Mouse (Mus musculus) adrenal gland, postnatal 25 days (tissue): ENCODE data around the gene Il2rb. TPM values are rescaled to one million over a fixed set of nuclear protein-coding genes. Genes with fewer than 3 reads are reported as not detected.

Experiments
- DNase-seq: peaks from one replicate; pipeline ENCODE4 v3.0.0; 2021; ENCODE audit warnings: mixed read lengths
- total RNA-seq: library from RNA; stranded (reverse); gene quantifications from 2 replicates; pipeline ENCODE4 v1.2.3, GENCODE M21; 2021

Il2rb gene
- total RNA-seq, 1 experiment from 2014 or later = 0.58 TPM

DNA sequence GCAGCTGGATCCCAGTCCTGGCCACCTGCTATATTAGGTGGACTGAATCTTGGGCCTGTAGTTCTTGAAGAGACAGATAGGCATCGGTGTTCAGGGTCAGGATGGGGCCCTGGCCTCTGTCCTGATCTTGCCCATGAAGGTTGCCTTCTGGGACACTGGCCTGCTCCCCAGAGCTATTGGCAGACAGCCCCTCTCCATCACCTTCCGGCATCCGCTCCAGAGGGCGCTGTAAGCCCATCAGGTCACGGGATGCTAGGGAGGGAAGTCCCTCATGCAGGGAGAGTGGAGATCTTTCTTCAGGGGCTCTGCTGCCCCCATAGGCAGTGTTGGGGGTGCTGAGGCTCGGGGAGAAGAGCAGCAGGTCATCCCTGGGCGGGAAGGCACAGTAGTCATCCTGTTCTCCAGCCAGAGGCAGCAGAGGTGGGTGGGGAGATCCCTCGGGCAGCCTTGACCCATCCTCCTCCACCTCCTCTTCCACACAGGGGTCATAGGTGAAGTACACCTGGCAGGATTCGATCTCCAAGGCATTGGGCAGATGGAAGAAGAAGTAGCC, 13.5 kb downstream of the Il2rb start:
- DNase-seq = no peak

DNA sequence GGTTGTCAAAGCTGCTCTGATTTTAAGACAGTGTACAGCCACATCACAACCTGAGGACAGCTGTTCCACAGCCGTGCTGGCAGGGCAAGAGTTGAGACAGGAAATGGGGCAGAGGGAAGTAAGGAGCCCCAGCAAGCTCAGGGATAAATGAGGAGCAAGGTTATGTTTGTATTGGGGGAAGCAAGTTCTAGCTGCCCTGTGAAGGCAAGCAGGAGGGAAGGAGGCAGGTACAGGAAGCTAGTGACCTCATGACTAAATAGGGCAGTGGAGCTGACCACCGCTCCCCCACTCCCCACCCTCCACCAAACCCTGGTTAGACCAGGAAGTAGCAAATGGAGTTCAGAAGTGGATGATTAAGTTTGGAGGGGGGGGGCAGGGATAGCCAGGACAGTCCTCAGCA, 14.1 kb downstream of the Il2rb start:
- DNase-seq = no peak

DNA sequence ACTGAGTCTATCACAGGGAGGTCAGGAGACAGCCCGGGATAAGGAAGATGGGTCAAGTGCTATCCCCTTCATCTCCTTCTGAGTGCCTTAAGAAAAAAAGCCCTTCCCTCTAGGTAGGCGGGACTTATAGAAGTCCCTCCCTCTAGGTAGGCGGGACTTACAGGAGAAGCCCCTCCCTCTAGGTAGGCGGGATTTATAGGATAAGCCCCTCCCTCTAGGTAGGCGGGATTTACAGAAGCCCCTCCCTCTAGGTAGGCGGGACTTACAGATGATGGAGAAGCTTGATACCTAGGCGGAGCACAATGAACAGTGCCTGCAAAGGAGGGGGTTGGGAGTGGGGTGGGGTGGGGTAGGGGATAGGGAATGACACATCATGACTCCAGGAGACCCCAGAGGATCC, 15.0 kb downstream of the Il2rb start:
- no peak for DNase-seq

DNA sequence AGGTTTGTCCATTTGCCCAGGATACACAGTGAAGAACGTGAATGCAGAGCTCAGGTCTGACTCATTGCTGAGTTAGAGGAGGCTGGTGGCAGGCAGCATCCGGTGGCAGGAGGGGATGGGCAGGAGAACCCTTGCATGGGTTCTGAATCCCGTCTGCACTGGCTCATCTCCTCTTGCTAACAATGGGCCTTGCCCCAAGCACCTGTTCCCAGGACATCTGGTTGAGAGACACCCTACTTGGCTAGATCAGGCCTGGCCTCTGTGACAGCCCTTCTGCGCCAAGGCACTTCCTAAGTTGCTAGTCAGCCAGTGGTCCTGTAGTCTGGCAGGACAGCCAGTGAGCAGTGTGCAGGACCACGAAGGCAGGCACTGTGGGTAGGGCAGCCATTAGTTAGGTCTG, 15.6 kb downstream of the Il2rb start:
- DNase-seq = no peak

DNA sequence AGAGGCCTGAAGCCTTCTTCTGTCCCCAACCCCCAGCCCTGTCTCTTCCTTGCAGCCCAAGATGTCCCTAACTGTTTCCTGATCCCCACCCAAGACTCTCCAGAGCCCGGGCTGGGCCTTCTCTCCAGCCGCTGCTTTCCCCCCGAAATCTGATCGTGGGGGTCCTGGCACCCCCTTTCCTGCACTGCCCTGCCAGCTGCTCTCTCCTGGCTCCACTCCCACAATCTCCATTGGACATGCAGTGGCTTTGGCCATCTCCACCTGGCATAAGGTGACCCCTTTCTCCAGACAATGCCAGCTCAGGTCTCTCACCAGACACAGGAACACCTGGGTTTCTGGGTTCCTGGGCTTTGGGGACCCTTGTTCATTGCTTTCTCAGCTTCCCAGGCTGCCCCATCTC, 17.0 kb downstream of the Il2rb start:
- DNase-seq = no peak

DNA sequence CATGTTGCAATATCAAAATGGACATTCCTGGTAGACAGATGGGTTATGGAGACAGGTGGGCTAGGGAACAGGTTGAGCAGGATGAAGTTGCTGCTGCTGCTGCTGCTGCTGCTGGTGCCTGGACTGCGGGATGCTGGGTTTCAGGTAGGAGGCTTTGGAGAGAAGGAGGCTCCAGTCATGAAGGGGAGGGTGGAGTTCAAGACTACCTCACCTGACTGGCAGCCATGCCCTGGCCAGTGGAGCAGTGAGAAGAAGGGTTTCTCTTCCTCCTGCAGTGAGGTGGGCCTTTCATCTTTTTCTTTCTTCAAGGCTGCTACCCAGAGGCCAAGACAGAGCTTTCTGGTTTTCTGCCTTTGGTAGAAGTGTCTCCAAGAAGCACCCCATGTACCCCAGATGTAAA, 18.2 kb downstream of the Il2rb start:
- no peak for DNase-seq

DNA sequence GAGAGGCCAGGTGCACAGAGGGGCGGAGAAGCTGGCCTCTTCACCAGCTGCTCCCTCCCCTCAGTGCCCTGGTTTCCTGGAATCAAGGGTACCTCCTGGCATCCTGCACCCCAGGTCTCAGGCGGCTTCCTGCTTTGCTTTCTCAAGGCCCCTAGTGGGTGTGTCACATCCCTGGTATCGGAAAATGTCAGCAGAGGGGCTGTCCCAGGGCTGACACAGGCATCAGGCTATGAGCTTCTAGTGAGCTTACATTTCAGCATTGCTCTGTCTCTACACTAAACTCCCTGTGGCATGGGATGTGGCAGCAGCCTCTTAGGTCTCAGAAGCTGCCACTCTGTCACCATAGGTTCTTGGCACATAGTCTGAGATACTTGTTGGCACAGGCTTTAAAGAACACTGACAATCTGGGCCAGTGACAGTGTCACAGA, 19.5 kb downstream of the Il2rb start:
- DNase-seq = peak; percentile 22

DNA sequence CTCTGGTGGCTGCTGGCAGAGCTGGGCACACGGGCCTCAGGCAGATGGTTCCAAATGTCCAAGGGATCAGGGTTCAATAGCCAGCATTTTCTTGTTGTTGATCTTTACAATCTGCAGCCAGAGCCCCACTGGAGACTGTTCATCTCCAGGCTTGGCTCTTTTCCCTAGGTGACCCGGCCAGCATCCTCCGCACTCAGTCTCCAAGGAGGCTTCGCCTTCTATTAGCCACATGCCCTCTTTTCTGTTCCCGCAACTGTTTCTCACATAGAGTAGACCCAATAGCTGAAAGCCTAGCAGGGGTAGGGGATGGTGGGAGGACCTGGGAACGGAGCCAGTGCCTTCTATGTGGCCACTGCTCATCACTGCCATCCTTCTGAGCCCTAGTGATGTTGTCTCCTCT, 21.6 kb downstream of the Il2rb start:
- no peak for DNase-seq

DNA sequence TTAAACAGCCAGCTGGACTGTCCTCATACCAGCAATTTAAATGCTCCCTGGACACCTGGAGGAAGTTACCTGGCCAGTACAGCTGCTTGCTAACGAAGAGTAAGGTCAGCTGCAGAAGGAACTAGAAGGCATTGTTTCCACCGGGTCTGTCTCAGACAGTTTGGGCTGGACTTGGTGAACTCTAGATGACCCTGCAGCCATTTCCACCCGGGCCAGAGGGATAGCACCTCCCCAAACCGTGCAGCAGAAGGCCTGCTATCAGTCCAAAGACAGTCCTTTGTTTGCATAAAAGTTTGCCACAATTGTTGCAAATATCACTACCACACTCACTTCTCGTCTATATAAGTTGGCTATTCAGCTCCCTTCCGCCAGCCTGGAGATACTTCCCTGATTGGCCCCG, 23.2 kb downstream of the Il2rb start:
- no peak for DNase-seq

DNA sequence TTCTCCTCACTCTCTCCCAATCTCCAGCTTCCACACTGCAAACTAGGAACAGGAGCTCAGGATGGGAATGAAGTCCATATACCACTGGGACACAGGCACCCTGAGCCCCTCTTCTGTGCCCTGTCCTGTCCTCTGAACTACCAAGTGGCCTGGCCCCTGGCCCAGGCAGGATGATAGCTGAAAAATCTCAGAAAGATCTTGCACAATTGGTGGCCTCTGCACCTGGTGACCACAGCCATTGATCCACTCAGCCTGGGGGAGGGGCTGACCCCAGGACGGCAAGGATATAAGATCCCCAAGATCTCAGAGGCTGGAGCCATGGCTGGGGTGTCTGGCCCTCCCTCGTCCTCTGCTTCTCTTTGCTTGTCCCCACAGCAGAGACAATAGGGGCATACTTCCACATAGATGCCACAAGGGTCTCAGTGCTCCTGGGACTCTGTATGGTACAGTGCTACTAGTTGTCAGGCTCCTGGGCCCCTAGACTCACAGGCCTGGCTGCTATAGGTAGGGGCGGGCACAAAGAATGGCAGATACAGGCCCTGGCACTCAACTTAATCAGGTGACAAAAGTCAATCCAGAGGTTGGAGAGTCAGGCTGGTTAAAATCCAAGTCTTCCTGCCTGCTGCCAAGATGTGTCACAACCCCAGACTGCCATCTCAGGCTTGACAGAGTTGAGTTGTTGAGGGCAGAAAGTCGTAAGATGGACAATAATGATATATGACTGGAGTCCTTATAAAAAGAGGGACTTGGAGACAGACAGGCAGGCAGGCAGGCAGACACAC, 24.4 kb downstream of the Il2rb start:
- DNase-seq = no peak

DNA sequence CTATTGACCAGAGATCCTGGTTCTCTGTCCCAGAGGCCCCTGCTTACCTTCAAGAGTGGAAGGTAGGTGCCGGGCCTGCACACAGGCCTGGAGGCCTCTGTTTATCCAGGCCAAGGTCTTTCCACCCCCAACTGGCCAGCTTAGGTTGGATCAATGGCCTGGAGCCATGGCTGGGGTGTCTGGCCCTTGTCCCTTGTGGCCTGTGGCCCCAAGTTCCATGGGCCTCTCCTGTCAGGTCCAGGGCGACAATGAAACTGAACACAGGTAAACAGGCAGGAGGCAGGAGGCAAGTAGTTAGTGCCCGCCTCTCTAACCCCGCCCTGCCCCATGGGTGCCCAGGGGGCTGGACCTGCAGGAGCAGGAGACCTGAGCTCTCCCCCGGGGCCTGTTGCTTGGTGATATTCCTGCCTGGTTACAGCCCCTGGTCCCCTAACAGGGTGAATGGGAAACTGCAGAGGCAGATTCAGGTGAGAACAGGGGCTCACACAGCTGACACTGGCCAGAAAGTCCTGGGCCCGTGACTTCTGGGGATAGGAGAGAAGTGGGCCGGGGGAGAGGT, 26.6 kb downstream of the Il2rb start, which contains the start of gene Tmprss6:
Tmprss6 (minus strand) TSS at position 256 of the 559 bp plus-strand sequence.
- DNase-seq = no peak

DNA sequence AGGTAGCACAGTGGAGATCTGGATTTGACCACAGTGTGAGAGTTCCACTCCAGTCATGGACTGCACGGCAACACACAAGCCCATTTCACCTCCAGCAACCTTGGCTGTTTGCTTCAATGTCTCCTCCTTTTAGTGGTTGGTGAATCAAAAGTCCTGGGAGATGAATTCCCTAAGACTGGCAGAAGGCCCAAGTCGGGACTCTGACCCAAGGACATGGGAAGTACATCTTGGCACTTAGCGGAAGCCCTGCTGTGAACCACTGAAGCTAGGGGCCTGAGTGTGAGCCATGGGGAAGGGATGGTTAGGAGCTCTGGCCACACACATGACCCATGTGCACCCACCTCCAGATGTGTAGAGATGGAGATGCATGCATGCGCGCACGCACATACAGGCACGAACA, 27.5 kb downstream of the Il2rb start:
- peak; percentile 28 for DNase-seq

DNA sequence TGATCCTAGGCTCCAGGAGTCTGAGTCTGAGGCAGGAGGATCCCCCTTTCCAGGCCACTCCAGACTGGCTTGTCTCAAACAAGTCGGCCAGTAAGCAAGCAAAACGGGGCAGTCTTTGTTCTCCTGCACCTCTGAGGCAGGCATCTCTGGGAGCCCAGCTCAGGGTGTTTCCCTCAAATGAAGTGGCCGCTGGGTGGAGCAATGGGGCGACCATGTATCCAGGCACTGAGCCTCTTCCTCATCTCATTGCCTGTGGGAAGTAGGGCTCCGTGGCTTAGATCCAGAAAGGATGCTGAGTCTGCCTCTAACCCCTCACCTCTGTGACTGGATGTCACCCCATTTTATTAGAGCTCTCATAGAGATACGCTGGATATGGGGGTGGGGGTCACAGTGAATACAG, 28.3 kb downstream of the Il2rb start:
- no peak for DNase-seq

DNA sequence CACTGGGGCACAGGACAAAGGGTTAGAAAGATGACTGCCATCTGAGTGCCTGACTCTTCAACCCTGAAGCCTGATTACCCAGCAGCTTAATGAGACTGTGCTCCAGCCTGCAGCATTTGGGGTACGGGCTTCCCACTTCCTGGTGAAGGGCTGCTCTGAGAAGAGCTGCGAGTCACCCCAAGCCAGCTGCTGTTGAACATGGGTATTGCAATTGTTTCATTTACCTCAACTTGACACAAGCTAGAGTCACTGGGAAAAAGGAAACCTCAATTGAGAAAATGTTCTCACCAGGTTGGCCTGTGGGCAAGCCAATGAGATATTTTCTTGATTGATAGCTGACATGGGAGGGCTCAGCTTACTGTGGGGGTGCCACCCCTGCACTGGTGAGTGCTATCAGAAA, 32.1 kb downstream of the Il2rb start:
- DNase-seq = no peak

DNA sequence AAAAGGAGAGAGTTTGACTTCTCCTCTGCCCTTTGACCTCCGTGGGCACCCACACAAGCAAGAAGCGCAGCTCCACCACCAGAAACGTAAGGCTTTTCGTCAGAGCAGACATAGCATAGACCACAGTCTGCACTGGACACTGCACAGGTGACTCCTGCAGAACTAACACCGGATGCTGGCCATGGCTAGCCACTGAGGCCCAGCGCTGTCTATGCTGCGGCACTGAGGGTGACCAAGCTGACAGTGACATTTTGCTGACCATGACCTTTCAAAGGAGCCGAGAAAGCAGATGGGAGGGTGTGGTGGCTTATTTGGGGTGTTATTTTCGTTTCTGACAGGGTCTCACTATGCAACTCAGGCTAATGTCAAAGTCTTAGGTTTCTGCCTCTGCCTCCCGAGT, 37.9 kb downstream of the Il2rb start:
- no peak for DNase-seq

DNA sequence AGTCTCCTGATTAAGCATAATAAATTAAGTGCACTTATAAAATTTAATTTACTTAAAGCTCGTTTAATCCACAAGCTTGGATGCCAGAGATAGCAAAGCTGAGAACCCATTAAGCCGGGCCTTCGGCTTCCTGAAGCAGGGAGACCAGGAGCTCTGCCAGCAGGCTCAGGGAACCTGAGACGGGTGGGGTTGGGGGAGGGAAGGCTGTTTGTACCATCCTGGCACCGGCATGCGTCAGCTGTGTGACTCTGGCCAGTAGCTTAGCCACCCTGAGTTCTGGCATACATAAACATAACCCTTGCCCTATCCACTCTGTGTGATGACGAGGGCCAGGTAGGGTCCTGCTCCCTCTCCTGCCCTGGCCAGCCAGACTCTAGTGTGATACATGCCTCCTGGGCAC, 39.0 kb downstream of the Il2rb start:
- no peak for DNase-seq

DNA sequence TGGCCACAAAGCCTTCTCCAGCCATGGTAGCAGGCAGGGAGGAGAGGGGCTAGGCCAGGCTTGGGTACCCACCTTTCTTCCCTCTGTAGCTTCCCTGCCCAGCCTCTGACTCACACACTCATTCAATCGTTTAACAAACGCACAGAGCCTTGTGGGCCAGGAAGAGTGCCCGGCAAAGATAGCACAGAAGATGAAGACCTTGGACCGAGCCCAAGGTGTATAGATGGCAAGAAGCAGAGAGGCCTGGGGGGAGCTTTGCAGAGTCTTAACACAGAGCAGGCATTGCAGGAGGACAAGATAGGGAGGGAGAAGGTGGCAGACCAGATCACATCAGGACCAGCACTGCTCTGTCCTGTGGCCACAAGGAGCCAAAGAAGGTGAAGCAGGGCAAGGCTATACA, 39.9 kb downstream of the Il2rb start:
- DNase-seq = no peak

DNA sequence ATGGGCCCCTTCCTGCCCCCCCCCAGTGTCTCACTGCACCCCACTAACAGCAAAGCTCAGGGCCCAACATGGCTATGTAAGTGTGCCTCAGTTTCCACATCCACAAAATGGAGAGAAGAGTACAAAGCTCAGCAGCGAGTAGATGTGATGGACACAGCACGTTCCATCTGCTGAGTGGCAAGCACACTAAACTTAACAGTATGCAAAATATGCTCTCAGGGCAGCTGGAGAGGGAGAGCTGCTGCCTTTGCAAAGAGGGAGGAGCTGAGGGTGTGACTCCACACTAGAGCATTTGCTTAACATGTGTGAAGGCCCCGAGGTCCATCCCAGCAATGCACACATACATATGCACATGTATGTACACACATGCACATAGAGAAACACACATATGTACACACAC, 42.1 kb downstream of the Il2rb start:
- DNase-seq = no peak

DNA sequence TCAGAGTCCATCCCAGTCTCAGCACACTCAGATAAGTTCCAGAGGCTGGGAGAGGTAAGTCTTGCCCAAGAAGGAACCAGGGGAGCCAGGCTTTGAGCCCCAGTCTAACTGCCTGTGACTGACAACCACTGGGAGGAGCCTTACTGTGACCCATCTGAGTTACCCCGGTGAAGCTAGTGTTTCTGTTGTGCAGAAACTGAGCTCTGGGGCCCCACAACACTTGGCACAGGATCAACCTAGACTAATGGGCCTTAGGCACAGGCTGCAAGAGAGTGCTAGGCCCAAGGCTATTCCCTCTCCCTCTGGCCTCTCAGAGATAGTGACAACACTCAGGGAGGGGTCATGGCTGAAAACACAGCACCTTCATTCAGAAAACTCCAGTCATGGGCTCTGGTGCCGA, 43.9 kb downstream of the Il2rb start:
- no peak for DNase-seq

DNA sequence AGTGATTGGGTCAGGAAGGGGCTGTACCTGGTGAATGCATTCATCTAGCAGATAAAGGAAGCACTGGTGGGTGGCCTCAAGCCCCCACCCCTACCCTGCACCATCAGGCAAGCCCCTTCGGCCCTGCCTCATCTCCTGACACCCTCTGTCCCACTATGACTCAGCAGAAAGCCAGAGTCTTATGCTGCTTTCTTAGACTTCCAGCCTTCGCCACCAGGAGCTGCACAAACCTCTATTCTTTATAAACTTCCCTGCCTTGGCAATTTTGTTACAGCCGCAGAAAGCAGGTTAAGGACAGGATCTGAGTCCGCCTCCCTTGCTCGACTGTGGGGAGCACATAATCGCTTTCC, 44.7 kb downstream of the Il2rb start:
- DNase-seq = no peak

DNA sequence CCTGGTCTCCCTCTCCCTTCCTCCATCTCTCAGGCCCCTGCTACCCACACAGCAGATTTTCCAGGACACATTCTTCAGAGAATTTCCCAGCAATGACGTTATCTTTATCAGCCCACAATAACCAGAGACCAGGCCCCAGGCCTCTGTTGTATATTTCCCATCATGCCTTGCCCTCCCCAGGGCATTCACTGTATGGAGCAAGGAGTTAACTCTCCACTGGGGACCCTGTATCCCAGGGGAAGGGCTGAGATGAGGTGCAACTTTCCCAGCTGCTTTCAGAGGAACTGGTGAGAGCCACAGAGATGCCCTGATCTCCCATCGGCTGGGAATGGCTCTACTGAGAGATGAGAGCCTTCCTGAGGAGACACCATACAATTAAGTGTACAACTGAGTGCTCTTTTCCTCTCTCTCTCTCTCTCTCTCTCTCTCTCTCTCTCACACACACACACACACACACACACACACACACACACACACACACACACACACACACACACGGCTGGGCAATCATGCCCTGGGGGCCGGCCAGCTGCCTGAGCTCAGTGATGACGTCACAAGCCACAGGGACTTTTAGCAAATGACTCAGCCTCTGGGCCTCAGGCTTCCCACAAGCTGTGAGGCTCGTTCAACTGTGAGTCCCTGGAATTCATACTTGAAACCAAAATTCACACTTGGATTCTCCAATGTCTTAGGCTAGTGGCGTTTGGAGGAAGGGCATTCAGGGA, 45.2 kb downstream of the Il2rb start:
- peak; percentile 65 for DNase-seq

DNA sequence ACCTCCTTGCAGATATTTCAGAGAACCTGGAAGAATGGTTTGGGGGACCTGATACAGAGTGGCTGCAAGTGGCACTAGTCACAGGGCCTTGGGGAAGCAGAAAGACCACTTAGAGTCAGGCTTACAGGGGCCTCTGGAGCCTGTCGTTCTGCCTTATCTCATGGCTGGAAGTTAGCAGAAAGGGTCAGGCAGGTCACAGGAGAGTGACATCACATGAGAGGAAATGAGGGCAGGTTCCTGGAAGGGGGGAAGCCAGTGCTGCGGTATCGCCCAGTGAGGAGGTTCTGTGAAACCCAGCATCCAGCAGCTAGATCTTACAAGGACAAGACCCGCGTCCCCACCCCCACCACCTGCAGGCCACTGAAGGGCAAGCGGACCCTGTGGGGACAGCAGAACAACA, 45.9 kb downstream of the Il2rb start:
- DNase-seq = no peak

DNA sequence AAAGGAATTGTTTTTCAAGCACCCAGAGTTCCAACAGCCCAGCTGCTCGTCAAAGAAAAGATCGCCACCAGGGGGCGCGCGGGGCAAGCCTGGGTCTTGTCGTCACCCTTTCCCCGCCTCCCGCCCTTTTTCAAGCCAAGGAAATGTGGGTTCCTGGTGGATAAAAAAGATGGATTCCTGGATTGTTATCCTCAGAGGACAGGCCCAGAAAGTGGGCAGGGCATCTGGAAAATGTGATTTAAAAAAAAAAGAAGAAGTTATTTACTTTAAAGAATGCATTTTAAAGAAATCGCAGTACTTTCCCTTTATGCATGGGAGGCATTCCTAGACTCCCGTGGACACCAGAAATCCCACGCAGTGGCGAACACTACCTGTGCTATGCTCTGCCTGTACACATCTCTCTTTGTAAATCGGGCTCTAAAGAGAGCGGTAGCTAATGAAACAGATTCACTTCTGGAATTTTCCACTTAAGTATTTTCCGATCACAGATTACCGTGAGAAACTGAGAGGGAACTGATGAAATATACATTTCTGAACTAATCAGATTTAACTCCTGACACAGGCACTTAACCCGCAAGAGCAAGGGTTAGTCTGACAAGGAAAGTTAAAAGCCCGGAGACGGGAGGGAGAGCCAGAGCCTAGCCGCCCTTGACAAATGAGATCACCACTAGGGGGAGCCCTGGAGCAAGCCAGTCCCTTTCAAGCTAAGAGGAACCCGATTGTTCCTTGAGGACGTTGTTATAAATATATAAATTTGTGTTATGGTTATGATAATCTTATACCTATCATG, 47.1 kb downstream of the Il2rb start:
- peak; percentile 99 for DNase-seq
